13 mouse cellular contexts compared by ENCODE assay signal in the genomic region with DNA sequence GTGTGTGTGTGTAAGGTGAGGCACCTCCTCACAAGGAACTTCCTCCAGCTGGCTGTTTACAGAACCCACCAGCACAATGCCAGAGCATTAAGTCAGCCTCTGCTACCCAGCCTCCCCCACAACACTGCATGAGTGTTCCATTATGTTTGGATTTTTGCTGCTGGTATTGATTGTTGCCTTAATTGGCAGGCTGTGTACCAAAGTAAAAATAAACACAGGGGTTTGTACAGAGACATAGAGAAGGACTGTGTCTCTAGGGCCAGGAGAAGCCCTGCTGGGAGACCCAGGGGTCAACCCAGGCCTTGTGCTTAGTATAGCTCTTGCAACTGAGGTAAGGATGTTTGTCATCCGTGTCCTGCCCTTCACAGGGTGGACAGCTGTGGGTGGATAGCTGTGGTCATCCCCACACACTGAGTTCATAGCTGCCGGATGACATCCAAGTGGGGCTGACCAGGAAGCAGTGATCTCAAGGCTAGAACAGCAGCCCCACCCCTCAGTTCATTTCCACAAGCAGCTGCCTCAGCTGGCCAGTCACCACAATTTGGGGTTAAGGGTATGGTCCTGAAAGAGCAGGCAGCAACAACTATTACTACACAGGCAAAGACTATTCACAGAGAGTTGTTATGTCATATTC. TPM values are rescaled to one million over a fixed set of nuclear protein-coding genes. Genes with fewer than 3 reads are reported as not detected.
DNase-seq lines count a peak whose midpoint lies in the region; ATAC-seq lines count a peak whose summit lies in the region.
"Had no signal": no experiment of that assay in that cellular context is flagged by ENCODE, and none has a peak within 500 bp of the region (broad histone marks: within the 10 kb centered on the region; RNA-seq: fewer than 3 reads in every experiment).

No protein-coding gene starts in this region.

- H3K27me3 ChIP-seq in liver, embryonic 12.5 days (replicated peaks), result peaks cover 31% of the 10 kb centered on the region
- H3K27me3 ChIP-seq in liver, embryonic 11.5 days (replicated peaks; ENCODE audit: control insufficient read depth, insufficient read depth, low read length), result 0 out of 2 replicates have a peak, but pooled peaks cover 5% of the 10 kb centered on the region
- no peaks in the 10 kb centered on the region for H3K27me3 ChIP-seq in stomach, embryonic 16.5 days (ENCODE audit: control insufficient read depth, insufficient read depth, low read length)
- H3K27me3 ChIP-seq: Patski had no signal

- ATAC-seq in liver, embryonic 12.5 days, result no peak
- ATAC-seq in liver, embryonic 11.5 days (replicated peaks; ENCODE audit: low FRiP score), result no peak
- no peak for ATAC-seq in stomach, embryonic 16.5 days (ENCODE audit: insufficient read depth, low FRiP score)
- ATAC-seq: Patski had no signal

- H3K4me1 ChIP-seq in liver, embryonic 12.5 days, result peaks cover 48% of the 10 kb centered on the region
- peaks cover 27% of the 10 kb centered on the region for H3K4me1 ChIP-seq in liver, embryonic 11.5 days (replicated peaks; ENCODE audit: control insufficient read depth, insufficient read depth, low read length)
- H3K4me1 ChIP-seq in stomach, embryonic 16.5 days (ENCODE audit: control insufficient read depth, insufficient read depth, low read length), result peaks cover 30% of the 10 kb centered on the region

- intact Hi-C loops in heart, postnatal 10 days (cut with DNase I), result loop anchor here (2.0 kb wide), 2 partner anchors 25 to 101 kb away; a partner anchor contains a TSS

- no peak overlapping the region for H3K4me3 ChIP-seq in liver, embryonic 12.5 days
- H3K4me3 ChIP-seq in liver, embryonic 11.5 days (ENCODE audit: low read depth, low read length), result no peak overlapping the region
- H3K4me3 ChIP-seq in stomach, embryonic 16.5 days (replicated peaks; ENCODE audit: low read length), result no peak overlapping the region

- WGBS in liver, embryonic 12.5 days (ENCODE audit: insufficient replicate concordance), result 65% methylated on average over 2 of the region's 2 CpGs
- 60% methylated on average over 2 of the region's 2 CpGs for WGBS in liver, embryonic 11.5 days
- WGBS in stomach, embryonic 16.5 days, result 27% methylated on average over 2 of the region's 2 CpGs

- no peaks in the 10 kb centered on the region for H3K36me3 ChIP-seq in liver, embryonic 12.5 days
- H3K36me3 ChIP-seq in liver, embryonic 11.5 days (ENCODE audit: control insufficient read depth, insufficient read depth, low read length), result no peaks in the 10 kb centered on the region
- no peaks in the 10 kb centered on the region for H3K36me3 ChIP-seq in stomach, embryonic 16.5 days (ENCODE audit: control insufficient read depth, insufficient read depth, low read length)
- H3K36me3 ChIP-seq: midbrain, embryonic 12.5 days; neural tube, embryonic 12.5 days had no signal

- H3K9me3 ChIP-seq in liver, embryonic 12.5 days (replicated peaks), result no peaks in the 10 kb centered on the region
- H3K9me3 ChIP-seq in liver, embryonic 11.5 days (ENCODE audit: control insufficient read depth, low read length), result no peaks in the 10 kb centered on the region
- no peaks in the 10 kb centered on the region for H3K9me3 ChIP-seq in stomach, embryonic 16.5 days (replicated peaks; ENCODE audit: control insufficient read depth, low read length)
- H3K9me3 ChIP-seq: midbrain, embryonic 12.5 days; neural tube, embryonic 12.5 days had no signal

- no peak overlapping the region for H3K9ac ChIP-seq in liver, embryonic 12.5 days
- H3K9ac ChIP-seq in liver, embryonic 11.5 days (ENCODE audit: low read depth, low read length), result no peak overlapping the region
- H3K9ac ChIP-seq in stomach, embryonic 16.5 days (ENCODE audit: low read length), result 0 out of 2 replicates have a peak overlapping the region, but pooled peaks have one; percentile 7
- H3K9ac ChIP-seq: midbrain, embryonic 12.5 days had no signal

- H3K27ac ChIP-seq in liver, embryonic 12.5 days, result no peak overlapping the region
- no peak overlapping the region for H3K27ac ChIP-seq in liver, embryonic 11.5 days (ENCODE audit: low read depth, low read length)
- H3K27ac ChIP-seq in stomach, embryonic 16.5 days (ENCODE audit: low read length), result 0 out of 2 replicates have a peak overlapping the region, but pooled peaks have one; percentile 8
- H3K27ac ChIP-seq: midbrain, embryonic 12.5 days; neural tube, embryonic 12.5 days had no signal

- H3K4me2 ChIP-seq in liver, embryonic 12.5 days, result 0 out of 2 replicates have a peak overlapping the region, but pooled peaks have one; percentile 95
- H3K4me2 ChIP-seq in liver, embryonic 11.5 days, result no peak overlapping the region
- no peak overlapping the region for H3K4me2 ChIP-seq in stomach, embryonic 16.5 days (ENCODE audit: low read depth, low read length)

- DNase-seq in cerebellum, adult 9-10 months, result peak; percentile 46
- DNase-seq in cerebellum, postnatal 36 days, result no peak
- no peak for DNase-seq in liver, embryonic 11.5 days (ENCODE audit: low spot score)
- DNase-seq in heart, postnatal 10 days, result peak; percentile 47 to 53
- DNase-seq in spleen, postnatal 14 days (ENCODE audit: low spot score in 2 of 2), result no peak
- DNase-seq in right cerebral cortex, postnatal 25 days, result no peak
- DNase-seq: adrenal gland, adult 8-10 months; cerebellum, adult 11 months had no signal

RNA-seq across cellular contexts. Expression of a gene that starts 1.5 kb away (rescaled TPM):
- polyA plus RNA-seq in liver, embryonic 12.5 days (2016; fragmentation: Nextera tagmentation; extraction: Ambion mirVana), result 3.8 and 4.0 TPM in 2 replicates
- polyA plus RNA-seq in liver, embryonic 11.5 days (2014; fragmentation: Nextera tagmentation; extraction: Ambion mirVana), result 5.9 and 6.4 TPM in 2 replicates
- total RNA-seq in heart, postnatal 10 days (2021), result 1 to 10 TPM; 3.5 to 4.1 TPM
- polyA plus RNA-seq in stomach, embryonic 16.5 days (2015; fragmentation: Nextera tagmentation; extraction: Ambion mirVana), result 16.7 and 18.5 TPM in 2 replicates

RNA-seq across cellular contexts. Expression of a gene that starts 24.9 kb away (rescaled TPM):
- 20.9 and 22.8 TPM in 2 replicates for polyA plus RNA-seq in liver, embryonic 12.5 days (2016; fragmentation: Nextera tagmentation; extraction: Ambion mirVana)
- 18.1 and 18.7 TPM in 2 replicates for polyA plus RNA-seq in liver, embryonic 11.5 days (2014; fragmentation: Nextera tagmentation; extraction: Ambion mirVana)
- total RNA-seq in heart, postnatal 10 days (2021), result 10 to 100 TPM; 17.3 to 23.8 TPM
- 37.8 and 39.2 TPM in 2 replicates for polyA plus RNA-seq in stomach, embryonic 16.5 days (2015; fragmentation: Nextera tagmentation; extraction: Ambion mirVana)

RNA-seq across cellular contexts. Expression of a gene that starts 41.7 kb away (rescaled TPM):
- 1.3 and 1.5 TPM in 2 replicates for polyA plus RNA-seq in liver, embryonic 12.5 days (2016; fragmentation: Nextera tagmentation; extraction: Ambion mirVana)
- polyA plus RNA-seq in liver, embryonic 11.5 days (2014; fragmentation: Nextera tagmentation; extraction: Ambion mirVana), result 3.3 and 3.8 TPM in 2 replicates
- 10 to 100 TPM; 15.3 to 18.3 TPM for total RNA-seq in heart, postnatal 10 days (2021)
- 2.5 and 3.0 TPM in 2 replicates for polyA plus RNA-seq in stomach, embryonic 16.5 days (2015; fragmentation: Nextera tagmentation; extraction: Ambion mirVana)

Comparison
In these comparisons a context has a peak if more than half of its experiments do, and no peak if none do; other contexts are left out.
1. DNase-seq: peak in cerebellum, adult 9-10 months (single experiment) and heart, postnatal 10 days (2 of 2); none in cerebellum, postnatal 36 days (0 of 2), liver, embryonic 11.5 days (single experiment), spleen, postnatal 14 days (0 of 2) and right cerebral cortex, postnatal 25 days (single experiment).